Mouse (Mus musculus) MEL (cell line): ENCODE data around the gene Kdm1a. TPM values are rescaled to one million over a fixed set of nuclear protein-coding genes. Genes with fewer than 3 reads are reported as not detected.

ENCODE experiments used
- DNase-seq: peaks from one replicate; pipeline ENCODE4 v3.0.0; 2011; ENCODE audit warnings: low read depth, low spot score
- H3K27ac ChIP-seq: 2 replicates; pipeline ENCODE4 v1.5.1; 2012; ENCODE audit warnings: low read depth, mild to moderate bottlenecking, control low read depth, low read length, moderate library complexity; ENCODE audit not compliant: control insufficient read depth
- H3K27me3 ChIP-seq, 2 experiments: fragments of 150-350 bp in 1 of 2; sonication (generic) in 1 of 2; 2 replicates each; pipeline ENCODE4 v1.6.1; 2012; ENCODE audit warnings: low read length in 2 of 2, mild to moderate bottlenecking in 2 of 2, improper control_type of control experiment in 1 of 2, moderate library complexity in 1 of 2; ENCODE audit not compliant: insufficient read depth in 2 of 2, control insufficient read depth in 1 of 2
- H3K36me3 ChIP-seq, 2 experiments: 2 replicates each; pipeline ENCODE4 v1.6.1; 2012 to 2014; ENCODE audit warnings: low read length in 2 of 2, improper control_type of control experiment in 1 of 2, inconsistent platforms in 1 of 2, mild to moderate bottlenecking in 1 of 2; ENCODE audit not compliant: insufficient read depth in 2 of 2, control insufficient read depth in 1 of 2
- H3K4me1 ChIP-seq, 2 experiments: fragments of 150-350 bp in 1 of 2; sonication (generic) in 1 of 2; 2 replicates each; pipeline ENCODE4 v1.6.1; 2012; ENCODE audit warnings: low read length in 2 of 2, improper control_type of control experiment in 1 of 2, mild to moderate bottlenecking in 1 of 2; ENCODE audit not compliant: insufficient read depth in 2 of 2, control insufficient read depth in 1 of 2
- H3K4me3 ChIP-seq, 2 experiments: fragments of 150-350 bp in 1 of 2; sonication (generic) in 1 of 2; 2 replicates each; pipeline ENCODE4 v1.5.1; 2012; ENCODE audit warnings: low read depth in 2 of 2, low read length in 2 of 2, mild to moderate bottlenecking in 2 of 2, moderate library complexity in 2 of 2, control low read depth in 1 of 2, improper control_type of control experiment in 1 of 2; ENCODE audit not compliant: control insufficient read depth in 1 of 2, insufficient read depth in 1 of 2
- H3K79me2 ChIP-seq: 2 replicates; pipeline ENCODE4 v1.6.1; 2012; ENCODE audit warnings: mild to moderate bottlenecking, low read length, moderate library complexity; ENCODE audit not compliant: control insufficient read depth, poor library complexity, insufficient read depth
- H3K9ac ChIP-seq: 2 replicates; pipeline ENCODE4 v1.6.1; 2012; ENCODE audit warnings: low read depth, mild to moderate bottlenecking, control low read depth, low read length, moderate library complexity; ENCODE audit not compliant: control insufficient read depth, poor library complexity, severe bottlenecking
- H3K9me3 ChIP-seq: fragments of 150-350 bp; sonication (generic); replicated peaks from 2 replicates; pipeline ENCODE4 v1.6.1; 2012; ENCODE audit warnings: mild to moderate bottlenecking, low read length, improper control_type of control experiment, moderate library complexity; ENCODE audit not compliant: insufficient read depth
- BHLHE40 ChIP-seq: IDR thresholded peaks from 2 replicates; pipeline ENCODE4 v1.6.1; 2012; ENCODE audit warnings: low read depth, mild to moderate bottlenecking, inconsistent platforms, low read length, improper control_type of control experiment, borderline replicate concordance
- CHD1 ChIP-seq: IDR thresholded peaks from 2 replicates; pipeline ENCODE4 v1.6.1; 2012; ENCODE audit warnings: low read depth, mild to moderate bottlenecking, inconsistent platforms, low read length, improper control_type of control experiment
- CHD2 ChIP-seq: IDR thresholded peaks from 2 replicates; pipeline ENCODE4 v1.6.1; 2011; ENCODE audit warnings: low read length, improper control_type of control experiment
- CTCF ChIP-seq, 3 experiments: IDR thresholded peaks in 2 of 3; conservative IDR thresholded peaks in 1 of 3; 2 replicates each; pipeline ENCODE4 v1.5.1; 2011 to 2012; ENCODE audit warnings: low read length in 3 of 3, low read depth in 2 of 3, mild to moderate bottlenecking in 2 of 3, improper control_type of control experiment in 1 of 3, inconsistent platforms in 1 of 3, mixed read lengths in 1 of 3, moderate library complexity in 1 of 3; ENCODE audit not compliant: control insufficient read depth in 1 of 3, insufficient read depth in 1 of 3, poor library complexity in 1 of 3, severe bottlenecking in 1 of 3
- EP300 ChIP-seq, 2 experiments: IDR thresholded peaks; 2 replicates each; pipeline ENCODE4 v1.6.1; 2011; ENCODE audit warnings: improper control_type of control experiment in 2 of 2, low read length in 2 of 2, low read depth in 1 of 2, mild to moderate bottlenecking in 1 of 2
- ETS1 ChIP-seq: IDR thresholded peaks from 2 replicates; pipeline ENCODE4 v1.6.1; 2012; ENCODE audit warnings: low read depth, mild to moderate bottlenecking, inconsistent platforms, low read length, improper control_type of control experiment, moderate library complexity
- GABPA ChIP-seq: IDR thresholded peaks from 2 replicates; pipeline ENCODE4 v1.6.1; 2012; ENCODE audit warnings: low read depth, mild to moderate bottlenecking, inconsistent platforms, low read length, improper control_type of control experiment, moderate library complexity
- GATA1 ChIP-seq: IDR thresholded peaks from 2 replicates; pipeline ENCODE4 v1.6.1; 2011; ENCODE audit warnings: low read depth, low read length, improper control_type of control experiment
- HCFC1 ChIP-seq: IDR thresholded peaks from 2 replicates; pipeline ENCODE4 v1.6.1; 2012; ENCODE audit warnings: low read depth, mild to moderate bottlenecking, inconsistent platforms, low read length, improper control_type of control experiment, moderate library complexity
- JUND ChIP-seq: IDR thresholded peaks from 2 replicates; pipeline ENCODE4 v1.6.1; 2011; ENCODE audit warnings: low read depth, mild to moderate bottlenecking, improper control_type of control experiment, low read length
- KAT2A ChIP-seq: conservative IDR thresholded peaks from 2 replicates; pipeline ENCODE4 v1.6.1; 2012; ENCODE audit warnings: low read depth, low read length, improper control_type of control experiment, inconsistent platforms
- MAZ ChIP-seq: IDR thresholded peaks from 2 replicates; pipeline ENCODE4 v1.6.1; 2012; ENCODE audit warnings: low read depth, mild to moderate bottlenecking, inconsistent platforms, low read length, improper control_type of control experiment
- MEF2A ChIP-seq: IDR thresholded peaks from 2 replicates; pipeline ENCODE4 v1.6.1; 2014; ENCODE audit warnings: low read depth, mild to moderate bottlenecking, inconsistent platforms, low read length, improper control_type of control experiment; ENCODE audit not compliant: poor library complexity, insufficient replicate concordance, severe bottlenecking; ENCODE audit errors: extremely low read depth
- MXI1 ChIP-seq: IDR thresholded peaks from 2 replicates; pipeline ENCODE4 v1.6.1; 2011; ENCODE audit warnings: mild to moderate bottlenecking, low read depth, low read length, improper control_type of control experiment
- NELFE ChIP-seq: IDR thresholded peaks from 2 replicates; pipeline ENCODE4 v1.6.1; 2011; ENCODE audit warnings: low read depth, low read length, improper control_type of control experiment
- NRF1 ChIP-seq: IDR thresholded peaks from 2 replicates; pipeline ENCODE4 v1.6.1; 2014; ENCODE audit warnings: low read depth, mild to moderate bottlenecking, inconsistent platforms, low read length, improper control_type of control experiment, moderate library complexity; ENCODE audit not compliant: poor library complexity, insufficient read depth, severe bottlenecking
- POLR2A ChIP-seq, 2 experiments: IDR thresholded peaks; 2 replicates each; pipeline ENCODE4 v1.6.1; 2011 to 2012; ENCODE audit warnings: low read length in 2 of 2, mild to moderate bottlenecking in 2 of 2, control low read depth in 1 of 2, improper control_type of control experiment in 1 of 2, low read depth in 1 of 2, moderate library complexity in 1 of 2; ENCODE audit not compliant: control insufficient read depth in 1 of 2, insufficient read depth in 1 of 2, poor library complexity in 1 of 2
- RAD21 ChIP-seq: IDR thresholded peaks from 2 replicates; pipeline ENCODE4 v1.6.1; 2011; ENCODE audit warnings: mild to moderate bottlenecking, low read depth, low read length, improper control_type of control experiment
- RCOR1 ChIP-seq: IDR thresholded peaks from 2 replicates; pipeline ENCODE4 v1.6.1; 2012; ENCODE audit warnings: low read depth, mild to moderate bottlenecking, inconsistent platforms, low read length, improper control_type of control experiment
- SIN3A ChIP-seq: IDR thresholded peaks from 2 replicates; pipeline ENCODE4 v1.6.1; 2012; ENCODE audit warnings: low read length, improper control_type of control experiment, inconsistent platforms
- SMC3 ChIP-seq: IDR thresholded peaks from 2 replicates; pipeline ENCODE4 v1.6.1; 2011; ENCODE audit warnings: low read depth, low read length, improper control_type of control experiment
- TAL1 ChIP-seq: IDR thresholded peaks from 2 replicates; pipeline ENCODE4 v1.6.1; 2012; ENCODE audit warnings: mild to moderate bottlenecking, inconsistent platforms, low read length, moderate library complexity, mixed read lengths
- TBP ChIP-seq: IDR thresholded peaks from 2 replicates; pipeline ENCODE4 v1.8.0; 2011; ENCODE audit warnings: low read depth, low read length, improper control_type of control experiment
- TCF12 ChIP-seq: IDR thresholded peaks from 2 replicates; pipeline ENCODE4 v1.6.1; 2014; ENCODE audit warnings: low read depth, mild to moderate bottlenecking, inconsistent platforms, low read length, improper control_type of control experiment, moderate library complexity
- UBTF ChIP-seq: IDR thresholded peaks from 2 replicates; pipeline ENCODE4 v1.6.1; 2012; ENCODE audit warnings: low read depth, mild to moderate bottlenecking, inconsistent platforms, low read length, improper control_type of control experiment, moderate library complexity, borderline replicate concordance; ENCODE audit not compliant: insufficient read depth
- USF1 ChIP-seq: IDR thresholded peaks from 2 replicates; pipeline ENCODE4 v1.6.1; 2014; ENCODE audit warnings: low read depth, mild to moderate bottlenecking, inconsistent platforms, low read length, improper control_type of control experiment, moderate library complexity
- ZC3H11A ChIP-seq: IDR thresholded peaks from 2 replicates; pipeline ENCODE4 v1.6.1; 2012; ENCODE audit warnings: low read depth, mild to moderate bottlenecking, inconsistent platforms, low read length, improper control_type of control experiment
- ZKSCAN1 ChIP-seq: IDR thresholded peaks from 2 replicates; pipeline ENCODE4 v1.6.1; 2012; ENCODE audit warnings: low read depth, mild to moderate bottlenecking, inconsistent platforms, low read length, improper control_type of control experiment, moderate library complexity
- polyA plus RNA-seq, 2 experiments: library from polyadenylated mRNA; stranded (reverse) in 1 of 2; unstranded in 1 of 2; fragments of >175 nt in 1 of 2; fragments of >200 nt in 1 of 2; gene quantifications; 2 replicates each; pipeline versions ENCODE4 v1.2.1 to v1.2.4; 2012; ENCODE audit warnings: low replicate concordance in 2 of 2, low read depth in 1 of 2; ENCODE audit not compliant: insufficient read length in 2 of 2, insufficient read depth in 1 of 2, missing spikeins in 1 of 2
- total RNA-seq: library from RNA; depleted of rRNA; stranded (reverse); fragments of 300-350 nt; gene quantifications from 2 replicates; pipeline ENCODE4 v1.2.3, GENCODE M21; 2012

Kdm1a gene
- total and polyA plus RNA-seq, 3 experiments: 60.7 to 90.1 TPM; not detected in 1

GRCm38 (mm10) chr4:136649480-136650196 lies 47.1 kb upstream of the Kdm1a start:
- Histone ChIP-seq H3K9me3 (no peaks in the 10 kb centered on the region), H3K27me3 (no peaks in the 10 kb centered on the region), H3K9ac (peak overlapping the region; percentile 40), H3K4me1 (peaks cover 0 to 20% of the 10 kb centered on the region in 2 experiments; a peak in 2 of 4 replicates), H3K36me3 (peaks cover 0 to 6% of the 10 kb centered on the region in 2 experiments; a peak in 2 of 4 replicates), H3K27ac (no peak overlapping the region), H3K4me3 (peak overlapping the region; percentile 43 to 54), H3K79me2 (peaks cover 2% of the 10 kb centered on the region)
- peak; percentile 43; the same call in 1 of the 2 replicates for TF ChIP-seq MAZ
- peak; percentile 67; the same call in 1 of the 2 replicates for TF ChIP-seq GATA1
- peak in 1 of 2 experiments; percentile 17; a peak in 1 of 4 replicates for TF ChIP-seq EP300 (IDR thresholded peaks at IDR 0.05; ENCODE audit: low read depth in 1 of 2, low read length in 2 of 2)
- no peak for TF ChIP-seq USF1
- 0 out of 2 replicates have a peak, but pooled peaks have one; percentile 14 for TF ChIP-seq TBP
- TF ChIP-seq UBTF: no peak
- TF ChIP-seq HCFC1: 0 out of 2 replicates have a peak, but pooled peaks have one; percentile 19
- peak; percentile 79 for DNase-seq

GRCm38 (mm10) chr4:136648922-136649479 lies 46.5 kb upstream of the Kdm1a start:
- H3K9me3 ChIP-seq: no peaks in the 10 kb centered on the region
- H3K4me1 ChIP-seq: peaks cover 0 to 14% of the 10 kb centered on the region in 2 experiments; a peak in 2 of 4 replicates
- peak; percentile 88 for DNase-seq
- H3K27ac ChIP-seq: no peak overlapping the region
- no peak for TF ChIP-seq BHLHE40
- no peak for TF ChIP-seq KAT2A
- no peak for TF ChIP-seq MEF2A
- TF ChIP-seq CHD1: no peak
- TF ChIP-seq RCOR1: no peak
- TF ChIP-seq NELFE: no peak
- TF ChIP-seq ETS1: no peak
- 0 out of 2 replicates have a peak, but pooled peaks have one; percentile 20 for TF ChIP-seq GABPA
- TF ChIP-seq ZKSCAN1: no peak
- TF ChIP-seq SIN3A: peak; percentile 61
- no peak for TF ChIP-seq JUND
- peak; percentile 90 to 95 (median 92) for TF ChIP-seq CTCF (IDR thresholded peaks at IDR 0.05 in 2 of 3, conservative IDR thresholded peaks at IDR 0.05 in 1 of 3; ENCODE audit: control insufficient read depth in 1 of 3, insufficient read depth in 1 of 3, low read depth in 2 of 3, low read length in 3 of 3, poor library complexity in 1 of 3, severe bottlenecking in 1 of 3)
- 0 out of 2 replicates have a peak, but pooled peaks have one; percentile 19 for TF ChIP-seq TCF12
- TF ChIP-seq RAD21: peak; percentile 95
- TF ChIP-seq CHD2: no peak
- TF ChIP-seq SMC3: peak; percentile 95
- no peak for TF ChIP-seq NRF1
- no peak for TF ChIP-seq EP300 (IDR thresholded peaks at IDR 0.05; ENCODE audit: low read depth in 1 of 2, low read length in 2 of 2)
- TF ChIP-seq ZC3H11A: peak; percentile 91
- no peak for TF ChIP-seq POLR2A (IDR thresholded peaks at IDR 0.05; ENCODE audit: control insufficient read depth in 1 of 2, insufficient read depth in 1 of 2, low read depth in 1 of 2, low read length in 2 of 2, poor library complexity in 1 of 2)
- no peak for TF ChIP-seq TBP
- no peak for TF ChIP-seq UBTF
- no peak for TF ChIP-seq MXI1
- TF ChIP-seq TAL1: no peak
- no peak for TF ChIP-seq GATA1
- H3K9ac ChIP-seq: peak overlapping the region; percentile 13
- no peaks in the 10 kb centered on the region for H3K27me3 ChIP-seq
- peaks cover 2% of the 10 kb centered on the region; the same call in 1 of the 2 replicates for H3K79me2 ChIP-seq
- H3K4me3 ChIP-seq: peak overlapping the region; percentile 43 to 54
- peaks cover 0 to under 1% of the 10 kb centered on the region in 2 experiments; a peak in 2 of 4 replicates for H3K36me3 ChIP-seq
